Mouse (Mus musculus) forebrain, embryonic 12.5 days (tissue): ENCODE data around the gene Ccr10. TPM values are rescaled to one million over a fixed set of nuclear protein-coding genes. Genes with fewer than 3 reads are reported as not detected.
A peak's percentile ranks its signal among the peaks of the same experiment; 100 is the strongest.

ENCODE experiments used
- ATAC-seq: fragments of 200-750 bp; cut with Nextera tagmentation; 2 replicates; pipeline ENCODE4 v1.8.0; 2017; ENCODE audit warnings: moderate TSS enrichment; ENCODE audit not compliant: low FRiP score
- H3K27ac ChIP-seq: fragments of 300-500 bp; sonication (generic); 2 replicates; pipeline ENCODE4 v1.5.1; 2016; ENCODE audit warnings: mild to moderate bottlenecking
- H3K27me3 ChIP-seq: fragments of 300-500 bp; sonication (generic); 2 replicates; pipeline ENCODE4 v1.6.1; 2016; ENCODE audit warnings: mild to moderate bottlenecking
- H3K36me3 ChIP-seq: fragments of 300-500 bp; sonication (generic); replicated peaks from 2 replicates; pipeline ENCODE4 v1.6.1; 2016; ENCODE audit warnings: mild to moderate bottlenecking
- H3K4me1 ChIP-seq: fragments of 300-500 bp; sonication (generic); 2 replicates; pipeline ENCODE4 v1.6.1; 2016
- H3K4me2 ChIP-seq: fragments of 300-500 bp; sonication (generic); 2 replicates; pipeline ENCODE4 v1.6.1; 2016; ENCODE audit warnings: mild to moderate bottlenecking, moderate library complexity
- H3K4me3 ChIP-seq: fragments of 300-500 bp; sonication (generic); replicated peaks from 2 replicates; pipeline ENCODE4 v1.5.1; 2016; ENCODE audit warnings: mild to moderate bottlenecking
- H3K9ac ChIP-seq: fragments of 300-500 bp; sonication (generic); 2 replicates; pipeline ENCODE4 v1.6.1; 2016; ENCODE audit warnings: mild to moderate bottlenecking
- H3K9me3 ChIP-seq: fragments of 300-500 bp; sonication (generic); 2 replicates; pipeline ENCODE4 v1.6.1; 2016
- WGBS: fragments of 180-500 bp; shearing (Covaris S2); methylation state at CpG from one replicate; pipeline ENCODE4 v1.1.7; 2016; 5-methylcytosine and 5-hydroxymethylcytosine counted together
- polyA plus RNA-seq: library from polyadenylated mRNA; unstranded; fragments of >200 nt; fragmentation: Nextera tagmentation; extraction: Ambion mirVana; gene quantifications from 2 replicates; pipeline ENCODE4 v1.2.1, GENCODE M21; 2016

Ccr10 gene
- polyA plus RNA-seq, 1 experiment from 2014 or later = 0.10 TPM

DNA sequence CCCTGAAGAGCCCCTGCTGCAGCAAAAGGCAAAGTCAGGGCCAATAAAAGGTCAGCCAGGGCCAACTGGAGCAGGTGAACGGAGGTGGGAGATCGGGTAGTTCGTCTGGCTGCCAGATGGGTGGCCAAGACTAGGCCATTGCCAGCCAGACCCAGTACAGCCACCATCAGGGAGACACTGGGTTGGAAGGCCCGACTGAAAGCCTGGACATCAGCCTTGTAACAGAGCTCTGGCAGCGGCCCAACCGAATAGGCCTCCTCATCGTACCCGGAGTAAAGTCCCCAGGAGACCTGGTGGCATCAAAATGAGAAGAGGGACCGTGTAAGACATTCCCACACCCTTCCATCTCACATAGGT, 876 bp downstream of the Ccr10 start:
- Histone ChIP-seq H3K9me3 (no peaks in the 10 kb centered on the region), H3K4me2 (peak overlapping the region; percentile 60), H3K4me3 (peak overlapping the region; percentile 28), H3K4me1 (peaks cover 73% of the 10 kb centered on the region), H3K27me3 (peaks cover 79% of the 10 kb centered on the region), H3K36me3 (no peaks in the 10 kb centered on the region), H3K9ac (0 out of 2 replicates have a peak overlapping the region, but pooled peaks have one; percentile 58), H3K27ac (no peak overlapping the region)
- no peak for ATAC-seq
- WGBS = 31% methylated on average over 9 of the region's 9 CpGs

DNA sequence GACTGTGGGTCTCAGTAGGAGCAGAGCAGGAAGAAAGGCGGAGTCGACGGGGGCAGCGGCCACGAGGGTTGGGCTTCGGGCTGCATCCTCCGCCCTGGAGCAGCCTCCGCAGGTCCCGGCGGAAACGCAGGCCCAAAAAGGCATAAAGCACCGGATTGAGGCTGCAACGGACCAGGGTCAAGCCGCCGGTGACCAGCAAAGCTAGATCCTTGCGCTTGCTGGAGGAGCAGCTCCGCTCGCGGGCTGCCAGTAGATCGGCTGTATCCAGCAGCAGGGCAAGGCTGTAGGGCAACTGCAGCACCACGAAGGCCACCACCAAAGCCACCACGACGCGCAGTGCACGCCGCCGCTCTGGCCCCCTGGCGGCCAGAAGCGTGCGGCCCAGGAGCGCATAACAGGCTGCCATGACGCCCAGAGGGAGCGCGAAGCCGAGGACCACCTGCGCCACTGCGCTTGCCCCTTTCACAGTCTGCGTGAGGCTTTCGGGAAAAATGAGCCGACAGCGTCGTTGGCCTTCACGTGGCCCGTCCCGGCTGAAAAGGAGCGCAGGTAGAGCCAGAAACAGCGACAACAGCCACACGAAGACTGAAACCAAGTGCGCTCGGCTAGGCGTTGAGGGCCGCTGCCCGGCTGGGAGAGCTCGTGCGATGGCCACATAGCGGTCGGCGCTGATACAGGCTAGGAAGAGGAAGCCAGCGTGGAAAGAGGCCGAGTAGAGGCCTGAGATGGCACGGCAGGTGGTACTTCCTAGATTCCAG, 1.4 kb downstream of the Ccr10 start:
- peaks cover 78% of the 10 kb centered on the region for H3K4me1 ChIP-seq
- H3K4me2 ChIP-seq = peak overlapping the region; percentile 60
- H3K4me3 ChIP-seq = peak overlapping the region; percentile 28
- H3K36me3 ChIP-seq = no peaks in the 10 kb centered on the region
- under 1% methylated on average over 61 of the region's 61 CpGs for WGBS
- no peaks in the 10 kb centered on the region for H3K9me3 ChIP-seq
- H3K9ac ChIP-seq = peak overlapping the region; percentile 58
- ATAC-seq = peak; percentile 58
- H3K27ac ChIP-seq = no peak overlapping the region
- H3K27me3 ChIP-seq = peaks cover 79% of the 10 kb centered on the region

DNA sequence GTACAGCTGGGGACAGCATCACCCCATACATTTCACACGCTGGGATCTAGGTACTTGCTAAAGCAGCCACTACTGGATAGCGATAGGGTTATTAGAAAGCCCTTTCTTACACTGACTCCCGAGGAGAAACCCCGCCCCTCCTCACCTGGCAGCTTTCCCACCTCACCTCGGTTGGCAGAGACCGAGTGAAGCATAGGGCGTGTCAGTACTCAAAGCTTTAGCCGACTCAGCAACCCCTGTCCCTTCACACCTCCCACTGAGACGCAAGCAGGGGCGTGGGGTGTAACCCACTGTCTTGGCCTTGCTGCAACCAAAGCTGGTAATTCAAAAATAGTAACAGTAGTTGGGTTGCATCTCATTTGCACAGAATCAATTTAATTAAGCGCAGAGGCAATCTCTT, 2.1 kb downstream of the Ccr10 start:
- Histone ChIP-seq H3K27ac (no peak overlapping the region), H3K27me3 (peaks cover 79% of the 10 kb centered on the region), H3K36me3 (no peaks in the 10 kb centered on the region), H3K4me3 (peak overlapping the region; percentile 28; the same call in 1 of the 2 replicates), H3K9ac (0 out of 2 replicates have a peak overlapping the region, but pooled peaks have one; percentile 58), H3K9me3 (no peaks in the 10 kb centered on the region), H3K4me2 (peak overlapping the region; percentile 60), H3K4me1 (peaks cover 83% of the 10 kb centered on the region)
- WGBS = 8% methylated on average over 11 of the region's 11 CpGs
- no peak for ATAC-seq

DNA sequence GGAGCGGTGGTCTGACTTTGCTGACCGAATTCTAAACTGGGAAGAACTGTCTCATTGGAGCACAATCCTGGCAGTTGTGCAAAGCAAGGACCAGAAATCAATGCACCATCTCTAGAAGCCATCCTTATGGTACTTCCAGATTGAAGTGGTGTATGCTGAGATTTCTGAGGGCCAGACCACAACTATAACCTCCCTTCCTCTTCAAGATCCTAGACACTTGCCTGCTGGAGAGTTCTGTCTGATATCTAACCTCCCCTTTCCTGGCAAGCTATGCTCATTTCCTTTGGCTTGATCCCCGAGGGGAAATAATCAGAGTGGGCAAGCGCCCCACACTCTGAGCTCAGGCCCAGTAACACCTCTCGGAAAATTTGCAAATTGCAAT, 2.8 kb downstream of the Ccr10 start:
- Histone ChIP-seq H3K9ac (peak overlapping the region; percentile 56), H3K36me3 (peaks cover 6% of the 10 kb centered on the region), H3K9me3 (no peaks in the 10 kb centered on the region), H3K4me3 (peak overlapping the region; percentile 45), H3K4me2 (peak overlapping the region; percentile 89), H3K4me1 (peaks cover 82% of the 10 kb centered on the region), H3K27me3 (peaks cover 79% of the 10 kb centered on the region), H3K27ac (peak overlapping the region; percentile 78)
- ATAC-seq = no peak
- WGBS = 12% methylated on average over 5 of the region's 5 CpGs

DNA sequence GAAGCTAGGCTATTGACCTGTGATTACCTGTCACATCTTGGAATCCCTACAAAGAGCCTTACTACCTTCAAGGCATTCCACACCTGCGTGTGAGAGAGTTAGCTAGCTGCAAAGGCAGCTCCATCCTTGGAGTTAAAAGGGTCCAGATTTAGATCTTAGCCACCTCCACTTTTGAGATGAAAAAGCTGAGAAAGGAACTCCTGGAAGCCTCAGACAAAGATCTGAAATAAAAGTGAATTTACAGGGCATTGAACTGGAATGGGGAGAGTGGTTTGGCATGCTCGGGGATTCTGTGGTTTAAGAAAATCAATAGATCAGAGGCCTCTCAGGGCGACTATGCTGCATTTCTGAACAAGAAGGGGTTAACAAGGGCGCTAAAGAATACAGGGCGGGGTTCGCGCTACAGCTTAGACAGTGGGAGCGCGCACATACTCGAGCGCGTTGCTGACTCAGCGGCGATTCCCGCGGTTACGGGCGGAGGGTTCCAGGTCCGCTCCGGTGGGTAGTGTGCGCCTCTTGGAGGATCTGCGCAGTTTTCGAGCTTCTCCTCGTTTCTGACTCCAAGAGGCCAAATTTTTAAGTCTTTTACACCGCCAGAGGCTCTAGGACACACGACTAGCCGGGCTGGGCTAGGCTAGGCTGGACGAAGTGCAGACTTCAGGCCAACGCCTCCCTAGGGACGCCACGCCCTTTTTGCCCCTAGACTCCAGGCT, 3.4 kb downstream of the Ccr10 start:
- peak overlapping the region; percentile 78 for H3K27ac ChIP-seq
- H3K9me3 ChIP-seq = no peaks in the 10 kb centered on the region
- H3K4me2 ChIP-seq = peak overlapping the region; percentile 89
- H3K27me3 ChIP-seq = peaks cover 79% of the 10 kb centered on the region
- H3K4me3 ChIP-seq = peak overlapping the region; percentile 45
- H3K36me3 ChIP-seq = peaks cover 11% of the 10 kb centered on the region
- peak overlapping the region; percentile 56 for H3K9ac ChIP-seq
- peaks cover 76% of the 10 kb centered on the region for H3K4me1 ChIP-seq
- WGBS = under 1% methylated on average over 31 of the region's 31 CpGs
- peak; percentile 54 for ATAC-seq

DNA sequence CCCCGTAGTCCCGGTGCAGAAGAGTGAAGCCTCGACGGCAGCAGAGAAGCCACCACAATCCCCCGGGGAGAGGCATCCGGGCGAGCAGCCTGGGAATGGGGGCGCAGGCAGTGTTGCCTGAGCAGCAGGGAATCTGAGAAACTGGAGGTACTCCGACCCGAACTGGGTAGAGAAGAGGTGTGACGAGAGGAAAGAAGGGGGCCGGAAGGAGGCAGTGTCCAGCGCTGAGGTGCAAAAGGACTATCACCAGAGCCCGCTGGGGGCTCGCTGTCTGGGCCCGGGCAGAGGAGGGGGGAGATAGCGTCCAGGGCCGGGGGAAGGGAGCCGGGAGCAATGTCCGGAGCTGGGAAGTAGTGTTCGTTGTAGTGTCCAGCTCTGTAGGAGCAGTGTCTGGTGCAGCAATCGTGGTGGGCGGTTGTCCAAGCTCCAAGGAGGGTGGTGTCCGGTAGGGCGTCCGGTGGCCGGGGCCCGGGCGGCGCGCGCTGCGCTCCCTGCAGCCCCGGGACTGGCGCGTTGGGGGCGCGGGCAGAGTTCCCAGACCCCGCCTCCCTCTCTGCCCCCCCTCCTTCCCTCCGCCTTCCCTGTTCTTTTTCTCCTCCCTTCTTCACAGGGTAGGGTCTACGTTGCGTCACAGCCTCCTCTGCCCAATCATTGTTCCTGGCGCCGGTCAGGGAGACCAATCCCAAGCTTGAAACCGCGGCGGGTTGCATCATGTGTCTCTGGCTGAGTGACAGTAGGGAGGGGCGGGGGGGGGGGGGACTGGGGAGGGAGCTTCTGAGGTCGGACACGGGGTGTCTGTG, 4.2 kb downstream of the Ccr10 start, which contains the start of gene Plekhh3:
TSS of gene Plekhh3 (minus strand) at position 541 of the 800 bp plus-strand sequence.
- Histone ChIP-seq H3K27me3 (peaks cover 79% of the 10 kb centered on the region), H3K36me3 (peaks cover 17% of the 10 kb centered on the region), H3K4me3 (peak within 1 kb of the TSS; percentile 67), H3K4me1 (peaks cover 68% of the 10 kb centered on the region), H3K9me3 (no peaks in the 10 kb centered on the region), H3K27ac (peak within 1 kb of the TSS; percentile 78), H3K4me2 (peak within 1 kb of the TSS; percentile 89), H3K9ac (peak within 1 kb of the TSS; percentile 74)
- WGBS = under 1% methylated on average over 49 of the region's 50 CpGs
- ATAC-seq = peak; percentile 96

DNA sequence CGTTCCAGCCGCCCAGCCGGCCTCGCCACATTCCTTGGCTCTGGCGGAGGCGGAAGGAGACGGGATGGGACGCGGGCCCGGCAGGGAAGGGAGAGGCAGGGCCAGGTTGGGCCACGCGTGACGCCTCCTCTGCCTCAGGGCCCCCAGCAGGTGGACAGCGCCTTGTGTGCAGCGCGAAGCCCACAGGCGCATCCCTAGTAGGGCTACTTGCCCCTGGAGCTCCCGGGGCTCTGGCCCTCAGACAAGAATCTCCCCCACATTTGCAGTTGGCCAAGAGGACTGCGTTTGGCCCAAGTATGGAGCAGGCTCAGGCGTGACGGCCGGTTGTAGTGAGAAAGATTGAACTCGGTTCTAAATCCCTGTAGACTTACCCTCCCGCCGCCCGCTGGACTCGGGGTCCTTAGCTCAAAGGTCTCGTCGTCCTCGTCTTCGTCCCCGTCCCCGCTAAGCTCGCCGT, 4.9 kb downstream of the Ccr10 start, which contains the start of gene Cntnap1:
TSS of gene Cntnap1 (plus strand) at position 170 of the 457 bp plus-strand sequence.
- no peak for ATAC-seq
- Histone ChIP-seq H3K27ac (peak within 1 kb of the TSS; percentile 71), H3K36me3 (peaks cover 17% of the 10 kb centered on the region), H3K9ac (peak within 1 kb of the TSS; percentile 74), H3K4me2 (peak within 1 kb of the TSS; percentile 89), H3K9me3 (no peaks in the 10 kb centered on the region), H3K27me3 (peaks cover 79% of the 10 kb centered on the region), H3K4me3 (peak within 1 kb of the TSS; percentile 67), H3K4me1 (peaks cover 62% of the 10 kb centered on the region)
- WGBS = under 1% methylated on average over 35 of the region's 35 CpGs

DNA sequence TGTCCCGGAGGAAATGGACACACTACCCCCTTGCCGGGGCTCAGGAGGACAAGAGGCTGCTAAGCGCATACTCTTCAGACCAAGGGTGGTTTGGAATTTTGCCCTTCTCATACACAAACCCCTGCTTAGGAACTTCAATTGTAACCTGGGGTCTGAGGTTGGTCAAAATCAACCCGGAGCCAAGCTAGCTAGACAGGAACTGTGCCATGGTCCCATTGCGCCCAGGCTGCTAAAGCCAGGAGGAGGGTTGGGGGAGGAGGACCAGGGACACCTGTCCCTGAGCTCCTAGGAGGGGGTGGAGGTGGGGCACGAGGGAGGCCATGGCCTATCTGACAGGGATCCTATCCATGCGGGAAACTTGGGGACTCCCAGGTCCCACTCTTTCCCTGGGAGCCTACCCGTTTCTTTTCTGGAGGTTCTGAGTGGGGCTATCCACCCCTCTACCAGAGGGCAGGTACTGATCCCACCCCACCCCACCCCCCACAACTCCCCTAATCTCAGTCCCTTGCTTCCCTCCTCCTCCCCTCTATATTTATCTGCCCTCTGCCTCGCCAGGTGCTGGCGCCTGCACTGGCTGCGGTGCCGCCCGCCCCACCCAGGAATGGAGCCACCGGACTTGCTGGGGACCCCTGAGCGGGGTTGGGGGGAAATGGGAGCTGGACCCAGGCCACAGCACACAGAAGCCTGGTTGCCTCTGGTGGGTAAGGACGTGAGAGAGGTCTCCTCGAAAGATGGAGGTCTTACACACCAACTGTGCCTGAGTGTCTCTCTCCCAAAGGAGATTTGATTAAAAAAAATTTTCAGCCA, 5.7 kb downstream of the Ccr10 start:
- no peak for ATAC-seq
- Histone ChIP-seq H3K27me3 (peaks cover 79% of the 10 kb centered on the region), H3K27ac (no peak overlapping the region), H3K4me3 (peak overlapping the region; percentile 67), H3K36me3 (peaks cover 17% of the 10 kb centered on the region), H3K9me3 (no peaks in the 10 kb centered on the region), H3K4me2 (peak overlapping the region; percentile 89), H3K4me1 (peaks cover 57% of the 10 kb centered on the region), H3K9ac (peak overlapping the region; percentile 74)
- WGBS = 12% methylated on average over 16 of the region's 17 CpGs

DNA sequence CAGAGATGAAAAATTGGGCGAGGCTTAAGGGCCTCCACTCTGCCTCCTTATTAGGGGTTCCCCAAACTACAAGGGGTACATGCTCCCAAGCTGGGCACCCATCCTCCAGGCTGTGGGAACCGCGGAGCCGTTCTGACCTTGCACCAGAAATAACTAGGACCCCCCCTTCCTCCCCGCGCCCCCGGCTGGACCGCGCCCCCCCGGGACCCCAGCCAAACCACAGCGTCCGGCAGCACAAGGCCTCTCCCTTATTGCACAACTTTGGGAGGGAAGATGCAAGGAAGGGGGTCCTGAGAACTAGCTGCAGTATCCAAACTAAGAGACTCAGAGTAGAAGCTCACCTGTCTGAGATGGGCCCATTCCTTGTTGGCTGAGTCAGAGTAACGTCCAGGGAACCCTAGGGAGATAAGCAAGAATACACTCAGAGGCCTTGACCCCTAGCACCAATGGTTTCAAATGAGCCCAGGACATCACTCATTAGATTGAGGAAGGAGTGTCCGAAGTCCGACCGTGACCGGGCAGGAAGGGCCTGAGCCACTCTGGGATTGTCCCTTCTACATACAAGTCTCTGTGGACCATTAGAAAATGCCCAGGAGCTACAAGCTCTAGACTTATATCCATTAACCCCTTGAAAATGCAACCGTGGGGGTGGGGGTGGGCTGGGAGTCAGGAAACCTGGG, 6.8 kb downstream of the Ccr10 start:
- Histone ChIP-seq H3K4me1 (peaks cover 57% of the 10 kb centered on the region), H3K9me3 (no peaks in the 10 kb centered on the region), H3K27me3 (peaks cover 79% of the 10 kb centered on the region), H3K27ac (no peak overlapping the region), H3K4me3 (no peak overlapping the region), H3K9ac (peak overlapping the region; percentile 7; the same call in 1 of the 2 replicates), H3K4me2 (no peak overlapping the region), H3K36me3 (peaks cover 17% of the 10 kb centered on the region)
- 66% methylated on average over 18 of the region's 18 CpGs for WGBS
- ATAC-seq = no peak

DNA sequence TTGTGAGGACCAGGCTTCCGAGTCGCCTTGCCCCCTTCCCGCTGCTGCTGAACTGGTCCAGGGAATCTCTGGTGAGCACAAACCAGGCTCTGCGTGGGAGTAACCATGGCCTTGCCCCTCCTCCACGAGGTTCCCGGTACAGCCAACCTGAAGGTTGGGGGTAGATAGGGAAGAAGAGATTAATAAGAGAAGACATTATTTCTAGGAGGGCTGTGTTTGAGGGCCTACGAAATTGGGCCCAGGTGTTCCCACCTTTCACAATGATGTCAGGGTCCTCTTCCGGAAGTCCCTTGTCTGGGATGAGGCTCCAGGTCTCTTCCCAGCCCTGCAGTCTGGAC, 7.3 kb downstream of the Ccr10 start:
- Histone ChIP-seq H3K4me1 (peaks cover 52% of the 10 kb centered on the region), H3K36me3 (peaks cover 17% of the 10 kb centered on the region), H3K4me3 (no peak overlapping the region), H3K4me2 (no peak overlapping the region), H3K9me3 (no peaks in the 10 kb centered on the region), H3K27ac (no peak overlapping the region), H3K9ac (no peak overlapping the region), H3K27me3 (peaks cover 79% of the 10 kb centered on the region)
- 41% methylated on average over 8 of the region's 8 CpGs for WGBS
- no peak for ATAC-seq
